Mouse (Mus musculus) kidney, postnatal 25 days (tissue): ENCODE results near the gene March10.

Experiments
- DNase-seq, 2 experiments: peaks; one replicate each; pipeline ENCODE4 v3.0.0; 2021; ENCODE audit warnings: mixed read lengths in 2 of 2

The March10 gene

DNA sequence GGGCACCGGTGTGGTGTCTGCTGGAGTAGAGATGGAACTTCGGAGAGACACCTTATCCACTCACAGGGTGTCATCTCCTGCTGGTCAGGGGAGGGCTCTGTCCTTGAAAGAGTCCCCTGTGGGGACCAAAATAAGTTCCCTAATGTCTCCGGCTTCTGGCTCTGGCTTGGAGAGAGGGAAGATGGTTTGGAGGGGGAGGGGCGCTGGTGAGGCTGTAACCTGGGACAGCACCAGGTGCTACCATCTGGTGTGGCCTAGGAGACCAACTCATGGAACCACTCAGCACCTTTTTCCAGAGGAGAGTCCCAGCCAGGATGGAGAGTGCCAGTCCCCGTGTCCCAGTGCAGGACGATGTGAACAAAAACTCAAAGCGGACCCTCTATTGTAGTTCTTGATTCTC lies 105.9 kb downstream of the March10 start:
- no peak for DNase-seq

DNA sequence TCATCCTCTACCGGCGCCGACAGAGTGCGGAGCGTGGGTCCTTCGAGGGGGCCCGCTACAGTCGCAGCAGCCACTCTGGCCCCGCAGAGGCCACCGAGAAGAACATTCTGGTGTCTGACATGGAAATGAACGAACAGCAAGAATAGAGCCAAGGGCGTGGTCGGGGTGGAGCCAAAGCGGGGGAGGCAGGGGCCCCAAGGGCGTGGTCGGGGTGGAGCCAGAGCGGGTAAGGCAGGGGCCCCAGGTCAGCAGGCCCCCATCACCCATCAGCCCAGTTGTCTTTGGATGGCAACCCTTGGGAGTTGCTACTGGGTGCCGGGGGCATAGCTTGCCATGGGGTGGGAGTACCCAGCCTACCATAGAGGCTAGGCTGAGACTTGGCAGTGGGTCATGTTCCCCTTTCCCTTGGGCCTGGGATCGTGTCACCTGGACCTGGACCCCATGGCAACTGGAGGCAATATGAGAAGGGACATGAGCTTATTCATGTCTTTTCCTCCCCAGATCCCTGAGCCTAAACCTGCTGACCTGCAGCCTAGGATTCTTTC lies 106.7 kb downstream of the March10 start:
- DNase-seq: no peak

DNA sequence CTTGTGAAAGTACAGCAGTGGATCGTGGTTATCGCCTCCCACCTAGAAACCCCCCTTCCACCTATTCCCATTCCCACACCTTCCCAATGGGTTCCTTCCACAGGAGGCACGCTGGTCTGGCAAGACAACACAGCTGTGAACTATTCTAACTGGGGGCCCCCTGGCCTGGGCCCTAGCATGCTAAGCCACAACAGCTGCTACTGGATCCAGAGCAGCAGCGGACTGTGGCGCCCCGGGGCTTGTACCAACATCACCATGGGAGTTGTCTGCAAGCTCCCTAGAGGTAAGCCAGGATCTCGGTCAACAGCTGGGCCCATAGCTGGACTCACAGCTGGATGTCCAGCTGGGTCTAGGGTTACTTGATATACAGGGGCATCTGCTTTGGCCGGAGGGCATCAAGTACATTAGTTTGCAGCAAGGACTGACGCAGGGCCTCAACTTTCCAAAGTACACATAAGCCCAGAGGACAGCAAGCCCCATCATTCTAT lies 108.0 kb downstream of the March10 start:
- DNase-seq: no peak

DNA sequence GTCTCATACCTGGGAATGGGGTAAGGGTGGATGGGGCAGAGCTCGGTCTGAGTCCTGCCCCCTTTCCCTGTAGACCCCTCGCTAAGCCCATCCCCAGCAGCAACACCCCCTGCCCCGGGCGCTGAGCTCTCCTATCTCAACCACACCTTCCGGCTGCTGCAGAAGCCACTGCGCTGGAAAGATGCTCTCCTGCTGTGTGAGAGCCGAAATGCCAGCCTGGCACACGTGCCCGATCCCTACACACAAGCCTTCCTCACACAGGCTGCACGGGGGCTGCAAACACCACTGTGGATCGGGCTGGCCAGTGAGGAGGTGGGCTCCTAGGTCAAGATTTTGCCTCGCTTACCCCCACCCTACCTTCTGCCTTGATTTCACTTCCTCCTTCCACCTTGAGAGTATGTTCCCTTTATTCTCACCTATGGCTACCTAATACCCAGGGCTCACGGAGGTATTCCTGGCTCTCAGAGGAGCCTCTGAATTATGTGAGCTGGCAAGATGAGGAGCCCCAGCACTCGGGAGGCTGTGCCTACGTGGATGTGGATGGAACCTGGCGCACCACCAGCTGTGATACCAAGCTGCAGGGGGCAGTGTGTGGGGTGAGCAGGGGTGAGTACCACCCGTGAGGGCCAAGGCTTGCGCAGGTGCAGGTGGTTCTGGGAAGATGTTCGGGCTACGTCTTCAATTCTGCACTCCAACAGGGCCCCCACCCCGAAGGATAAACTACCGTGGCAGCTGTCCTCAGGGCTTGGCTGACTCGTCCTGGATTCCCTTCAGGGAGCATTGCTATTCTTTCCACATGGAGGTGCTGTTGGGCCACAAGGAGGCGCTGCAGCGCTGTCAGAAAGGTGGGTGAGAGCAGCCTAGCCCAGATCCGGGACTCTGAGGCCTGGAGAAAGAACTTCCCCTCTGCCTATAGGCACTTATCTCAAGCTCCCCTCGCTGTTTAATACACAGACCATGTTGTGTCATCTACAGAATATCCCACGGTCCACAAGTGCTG lies 109.1 kb downstream of the March10 start:
- DNase-seq: peak; percentile 88 to 90

DNA sequence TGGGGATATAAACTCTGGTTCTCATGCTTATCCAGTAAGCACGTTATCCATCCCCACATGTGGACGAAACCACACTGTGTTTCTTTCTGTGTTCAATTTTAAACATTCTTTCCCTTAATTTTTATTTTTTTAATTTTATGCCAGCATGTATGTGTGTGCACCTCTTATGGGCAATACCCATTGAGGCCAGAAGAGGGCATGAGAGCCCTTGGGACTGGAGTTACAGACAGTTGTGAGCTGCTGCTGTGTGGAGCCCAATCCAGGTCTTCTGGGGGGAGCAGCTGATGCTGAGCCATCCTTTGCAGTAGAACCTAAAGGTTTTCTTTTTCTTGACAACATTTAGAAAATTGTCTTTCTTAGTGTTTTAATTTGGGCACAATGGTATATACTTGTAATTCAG lies 111.3 kb downstream of the March10 start:
- peak in 1 of 2 experiments; percentile 70 for DNase-seq

DNA sequence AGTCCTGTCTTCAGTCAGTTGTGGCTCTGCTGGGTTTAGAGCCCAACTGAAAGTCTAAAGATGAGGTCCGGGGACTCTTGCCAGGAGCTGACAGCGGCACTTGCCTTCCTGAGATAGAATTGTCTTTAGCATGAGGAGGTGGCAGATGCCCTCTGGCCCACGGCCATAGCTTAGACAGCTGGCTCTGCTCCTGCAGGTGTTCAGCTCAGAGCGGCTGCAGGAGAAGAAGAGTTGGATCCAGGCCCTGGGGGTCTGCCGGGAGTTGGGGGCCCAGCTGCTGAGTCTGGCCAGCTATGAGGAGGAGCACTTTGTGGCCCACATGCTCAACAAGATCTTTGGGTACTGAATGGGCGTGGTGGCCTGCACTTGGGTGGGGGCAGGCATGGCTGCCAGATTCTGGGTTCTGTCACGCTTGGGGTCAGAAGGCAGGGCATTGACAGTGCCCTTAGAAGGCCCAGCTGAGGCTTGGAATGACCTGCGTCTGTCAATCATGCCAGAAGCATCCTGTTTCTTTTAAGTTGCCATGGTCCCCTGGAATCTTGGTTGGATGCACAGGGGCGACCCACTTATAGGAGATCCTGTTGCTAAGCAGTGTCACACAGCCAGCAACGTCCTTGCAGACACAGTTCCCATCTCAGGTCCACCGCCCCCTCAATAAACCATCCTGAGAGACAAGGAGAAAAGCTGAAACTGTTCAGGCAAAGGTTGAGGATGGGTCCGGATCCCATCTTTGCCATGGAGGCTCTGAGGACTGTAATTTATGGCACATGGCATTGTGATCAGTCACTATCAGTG lies 117.7 kb downstream of the March10 start:
- no peak for DNase-seq

DNA sequence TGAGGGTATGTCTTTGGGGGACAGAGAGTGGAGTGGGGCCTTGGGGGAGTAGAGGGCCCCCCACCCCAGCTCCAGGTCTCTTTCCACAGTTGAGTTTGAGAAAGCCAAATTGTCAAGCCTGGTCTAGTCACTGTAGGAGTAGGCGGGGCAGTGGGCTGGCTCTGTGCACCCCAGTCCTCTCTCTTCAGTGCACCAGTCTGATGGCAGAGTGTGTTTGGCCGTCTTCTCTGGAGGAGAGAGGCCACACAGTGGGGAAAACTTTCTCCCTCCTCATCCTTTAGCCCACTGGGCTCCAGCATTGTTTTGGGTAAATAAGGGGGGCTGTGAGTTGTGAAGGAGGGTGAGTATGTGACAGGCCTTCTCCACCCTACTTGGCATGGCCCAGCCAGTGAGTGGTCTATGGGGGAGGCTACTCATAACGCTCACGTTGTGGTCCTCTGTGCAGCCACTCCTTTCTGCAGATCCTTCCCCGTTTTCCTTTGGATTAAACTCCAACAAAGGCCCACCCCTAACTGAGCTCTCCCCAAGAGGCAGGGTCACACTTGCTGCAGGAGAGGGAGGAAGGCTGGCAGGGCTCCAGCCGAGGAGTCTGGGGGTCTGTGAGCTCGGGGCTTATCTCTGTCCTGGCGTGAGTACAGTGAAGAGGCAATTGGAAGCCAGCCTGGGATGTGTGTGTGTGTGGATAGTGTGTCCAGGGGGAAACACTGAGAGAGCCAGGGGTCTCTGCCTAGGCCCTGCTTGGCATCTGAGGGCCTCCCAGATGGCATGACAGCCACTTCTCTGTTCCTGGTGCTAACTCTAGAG lies 122.5 kb downstream of the March10 start:
- DNase-seq: no peak

DNA sequence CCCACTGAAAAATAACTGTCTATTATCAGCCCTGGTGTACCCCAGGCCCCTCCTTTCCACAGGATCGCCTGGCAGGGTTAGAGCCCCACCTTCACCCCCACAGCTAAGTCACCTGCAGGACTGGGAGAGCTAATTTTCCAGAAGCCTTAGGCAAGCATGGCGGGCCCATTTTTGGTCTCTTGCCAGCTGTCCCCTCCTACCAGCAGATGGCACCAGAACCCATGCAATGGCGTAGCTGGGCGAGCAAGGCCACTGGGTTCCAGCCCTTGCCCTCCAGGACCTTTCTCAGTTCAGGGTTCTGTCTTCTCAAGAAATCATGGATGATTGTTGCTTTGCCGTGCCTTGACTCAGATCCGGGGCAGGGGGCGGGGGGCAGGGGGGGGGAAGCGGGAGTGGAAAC lies 124.1 kb downstream of the March10 start:
- peak; percentile 74 to 77 for DNase-seq

DNA sequence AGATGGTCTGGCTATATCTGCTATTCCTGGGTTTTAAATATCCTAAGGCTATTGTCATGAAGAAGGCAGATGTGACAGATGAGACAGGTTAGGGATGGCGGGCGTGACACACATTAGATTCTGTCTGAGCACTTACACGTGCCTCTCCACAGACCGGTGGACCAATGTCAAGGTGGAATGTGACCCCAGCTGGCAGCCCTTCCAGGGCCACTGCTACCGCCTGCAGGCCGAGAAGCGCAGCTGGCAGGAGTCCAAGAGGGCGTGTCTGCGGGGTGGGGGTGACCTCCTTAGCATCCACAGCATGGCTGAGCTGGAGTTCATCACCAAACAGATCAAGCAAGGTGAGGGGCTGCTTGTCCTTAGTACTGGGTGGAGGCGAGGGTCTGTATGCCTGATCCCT lies 124.8 kb downstream of the March10 start:
- DNase-seq: peak; percentile 78 to 86

DNA sequence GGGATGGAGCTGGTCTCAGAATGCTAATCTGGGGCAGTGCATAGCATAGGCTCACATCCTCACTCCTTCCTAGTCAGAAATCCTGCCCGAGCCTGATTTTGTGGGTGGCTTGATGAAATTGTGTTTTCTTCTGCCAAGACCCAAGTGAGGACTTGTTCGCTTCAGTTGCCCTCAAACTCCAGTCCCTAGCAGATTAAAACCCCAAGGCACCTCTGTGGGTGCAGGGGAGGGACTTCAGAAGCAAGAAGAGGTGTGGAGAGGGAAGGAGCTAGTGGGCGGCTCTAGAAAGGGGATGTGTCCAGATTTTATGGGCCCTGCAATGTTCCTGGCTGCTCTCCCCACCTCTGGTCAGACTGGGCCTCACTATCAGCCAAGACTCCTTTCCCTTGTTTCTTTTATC lies 125.4 kb downstream of the March10 start:
- DNase-seq: peak in 1 of 2 experiments; percentile 20

DNA sequence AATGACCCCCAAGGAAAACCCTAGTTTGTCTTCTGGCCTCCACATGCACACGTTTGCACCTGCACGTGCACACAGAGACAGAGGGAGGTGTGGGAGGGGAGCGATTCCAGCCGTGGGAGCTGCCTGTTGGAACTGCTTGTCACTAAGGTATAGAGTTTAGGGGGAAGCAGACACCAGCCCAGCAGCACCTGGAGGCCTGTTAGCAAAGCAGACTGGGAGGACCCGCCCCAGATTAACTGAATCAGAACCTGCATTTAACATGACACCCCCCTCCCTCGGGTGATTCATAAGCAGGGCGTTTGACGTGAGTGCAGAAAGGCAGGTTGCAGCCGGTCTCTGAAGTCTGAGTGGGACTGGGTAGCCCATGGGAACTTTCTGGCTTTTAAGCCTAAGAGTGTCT lies 126.6 kb downstream of the March10 start:
- no peak for DNase-seq

DNA sequence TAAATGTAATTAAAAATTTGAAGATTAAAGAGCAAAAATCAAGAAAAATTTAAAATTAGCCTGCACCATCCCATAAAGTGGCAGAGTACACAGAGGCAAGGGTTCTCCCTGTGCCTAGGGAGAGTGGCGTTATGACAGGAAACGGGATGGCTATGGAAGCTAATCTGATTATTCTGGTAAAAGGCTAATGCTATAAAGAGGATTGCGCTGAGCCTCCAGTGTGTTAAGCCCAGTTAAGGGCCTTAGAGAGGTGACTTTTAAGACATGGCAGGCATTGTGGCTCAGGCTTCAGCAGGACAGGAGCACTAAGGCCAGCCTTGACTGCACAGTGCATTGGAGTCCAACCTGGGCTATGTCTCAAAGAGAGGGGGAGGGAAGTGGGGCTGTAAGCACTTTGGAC lies 129.4 kb downstream of the March10 start:
- no peak for DNase-seq

DNA sequence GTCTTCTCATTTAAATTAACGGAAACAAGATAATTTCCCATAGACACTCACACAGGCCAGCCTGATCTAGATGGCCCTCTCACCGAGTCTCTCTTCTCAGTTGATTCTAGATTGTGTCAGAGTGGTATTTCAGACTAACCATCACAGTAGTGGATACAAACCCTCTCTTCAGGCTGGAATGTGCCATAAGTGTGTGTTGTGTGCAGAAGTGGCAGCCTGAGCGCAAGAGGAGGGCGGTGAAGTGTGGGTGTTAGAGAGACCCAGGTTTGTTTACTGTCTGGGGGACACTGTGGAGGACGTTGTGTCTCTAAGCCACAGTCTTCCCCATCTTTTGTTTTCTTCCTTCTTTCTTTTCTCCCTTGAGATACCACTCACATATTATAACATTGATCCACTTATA lies 133.0 kb downstream of the March10 start:
- DNase-seq: no peak

DNA sequence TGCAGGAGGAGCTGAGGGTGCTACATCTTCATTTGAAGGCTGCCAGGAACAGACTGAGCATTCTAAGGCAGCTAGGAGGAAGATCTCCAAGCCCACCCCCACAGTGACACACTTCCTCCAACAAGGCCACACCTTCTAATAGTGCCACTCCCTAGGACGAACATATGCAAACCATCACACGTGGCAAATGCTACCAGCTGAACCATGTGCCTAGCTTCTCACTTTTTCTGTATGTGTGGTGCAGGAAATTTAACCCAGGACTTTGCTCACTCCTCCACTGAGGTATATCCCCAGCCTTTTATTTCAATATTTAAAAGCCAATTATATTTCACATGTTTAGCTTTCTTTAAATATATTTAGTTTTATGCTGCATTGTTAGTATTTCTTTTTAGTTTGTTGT lies 135.4 kb downstream of the March10 start:
- DNase-seq: no peak

DNA sequence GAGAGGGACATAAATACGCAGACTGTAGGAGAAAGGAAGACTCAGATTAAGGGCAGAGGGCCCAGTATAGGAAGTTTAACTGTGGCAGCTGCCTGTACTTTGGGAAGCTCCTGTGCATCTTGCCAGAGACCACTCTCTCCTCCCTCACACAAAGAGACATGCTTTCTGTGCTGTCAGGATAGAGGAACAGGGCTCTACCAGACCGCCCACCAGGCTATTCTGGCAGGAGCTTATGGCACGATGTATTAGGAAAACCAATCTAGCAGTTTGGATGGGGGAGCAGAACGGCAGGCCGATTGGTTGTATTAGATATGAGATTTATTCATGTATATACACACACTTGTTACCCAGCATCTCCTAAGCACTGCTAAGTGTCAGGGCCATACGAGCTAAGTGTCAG lies 138.8 kb downstream of the March10 start:
- no peak for DNase-seq

DNA sequence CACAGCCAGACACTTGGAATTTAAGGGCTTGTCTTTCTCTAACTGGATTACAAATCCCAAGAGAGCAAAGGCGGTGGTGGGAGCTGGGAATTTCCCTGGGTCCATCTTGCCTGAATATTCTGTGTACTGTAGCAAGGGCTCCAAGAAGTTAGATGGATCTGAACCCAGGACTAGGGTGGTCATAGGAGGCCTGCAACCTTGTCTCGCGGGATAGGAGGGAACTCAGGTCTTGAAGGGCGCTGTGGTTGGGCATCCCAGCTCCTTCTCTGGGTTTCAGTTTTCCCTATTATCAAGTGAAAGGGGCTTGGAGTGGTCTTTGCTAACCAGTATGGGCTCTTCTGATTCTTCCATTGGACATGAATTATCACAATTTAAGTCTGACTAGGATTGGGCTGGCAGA lies 140.4 kb downstream of the March10 start:
- DNase-seq: no peak

DNA sequence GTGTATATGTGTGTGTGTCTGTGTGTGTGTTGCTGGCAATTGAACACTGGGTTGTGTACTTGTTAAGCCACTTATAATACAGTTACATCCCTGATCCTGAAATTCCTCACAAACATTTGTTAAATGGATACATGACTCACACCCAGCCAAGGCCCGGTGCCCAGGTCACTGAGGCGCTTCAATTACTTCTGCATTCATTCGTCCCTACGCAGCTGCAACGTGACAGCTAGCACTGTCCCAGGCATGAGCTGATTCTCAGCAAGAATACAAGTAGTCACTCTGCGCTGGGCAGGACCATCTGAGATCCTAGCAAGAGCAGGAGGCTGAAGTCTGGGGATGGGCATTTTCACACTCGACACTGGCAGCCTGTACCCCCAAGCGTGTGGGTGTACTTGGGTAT lies 141.2 kb downstream of the March10 start:
- peak in 1 of 2 experiments; percentile 29 for DNase-seq

DNA sequence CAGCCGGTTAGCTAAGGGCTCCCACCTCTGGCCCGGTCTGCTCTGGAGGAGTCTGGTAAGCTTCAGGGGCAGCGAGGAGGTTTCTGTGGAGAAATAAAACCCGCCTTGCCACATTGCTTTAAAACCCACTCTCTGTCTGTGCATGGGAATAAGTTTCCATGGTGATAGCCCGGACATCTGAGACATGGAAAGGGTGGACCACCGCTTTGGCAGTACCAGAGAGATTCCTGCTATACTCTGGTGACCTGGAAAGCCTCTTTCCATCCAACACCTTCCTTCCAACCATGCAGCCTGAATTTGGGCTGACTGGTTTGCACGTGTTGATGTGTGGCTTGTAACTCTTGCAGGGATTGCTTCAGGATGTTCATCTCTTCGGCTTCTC lies 142.9 kb downstream of the March10 start:
- no peak for DNase-seq

DNA sequence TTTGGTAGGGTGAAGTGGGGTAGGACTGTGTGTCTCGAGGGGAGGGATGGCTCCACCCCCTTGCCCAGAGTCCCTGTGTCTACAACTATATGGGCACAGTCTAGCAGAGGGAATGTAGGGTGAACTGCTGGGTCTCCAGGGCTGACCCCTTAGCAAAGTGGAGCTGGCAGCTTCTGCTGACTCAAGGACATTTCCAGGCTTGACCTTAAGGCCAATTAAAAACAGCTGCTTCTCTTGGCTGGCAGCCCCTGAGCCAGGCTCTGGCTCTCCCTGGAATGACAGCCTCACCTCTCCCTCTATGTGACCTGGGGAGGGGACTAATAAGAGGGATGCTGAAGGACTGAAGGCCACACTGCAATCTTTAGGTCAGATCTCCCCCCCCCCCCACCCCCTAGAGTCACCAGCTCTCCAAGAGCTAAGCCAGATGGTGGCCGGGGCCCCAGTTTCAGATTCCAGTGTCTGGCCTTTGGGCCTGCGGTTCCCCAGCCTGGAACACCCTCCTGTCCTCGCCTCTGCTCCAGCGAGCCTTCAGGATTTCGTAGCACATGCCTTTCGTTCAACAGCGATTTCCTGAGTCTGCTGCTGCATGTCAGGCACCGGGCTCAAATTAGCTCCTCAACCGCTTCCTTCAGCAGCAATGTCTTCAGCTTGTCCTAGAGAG lies 143.4 kb downstream of the March10 start:
- peak; percentile 68 to 77 for DNase-seq

DNA sequence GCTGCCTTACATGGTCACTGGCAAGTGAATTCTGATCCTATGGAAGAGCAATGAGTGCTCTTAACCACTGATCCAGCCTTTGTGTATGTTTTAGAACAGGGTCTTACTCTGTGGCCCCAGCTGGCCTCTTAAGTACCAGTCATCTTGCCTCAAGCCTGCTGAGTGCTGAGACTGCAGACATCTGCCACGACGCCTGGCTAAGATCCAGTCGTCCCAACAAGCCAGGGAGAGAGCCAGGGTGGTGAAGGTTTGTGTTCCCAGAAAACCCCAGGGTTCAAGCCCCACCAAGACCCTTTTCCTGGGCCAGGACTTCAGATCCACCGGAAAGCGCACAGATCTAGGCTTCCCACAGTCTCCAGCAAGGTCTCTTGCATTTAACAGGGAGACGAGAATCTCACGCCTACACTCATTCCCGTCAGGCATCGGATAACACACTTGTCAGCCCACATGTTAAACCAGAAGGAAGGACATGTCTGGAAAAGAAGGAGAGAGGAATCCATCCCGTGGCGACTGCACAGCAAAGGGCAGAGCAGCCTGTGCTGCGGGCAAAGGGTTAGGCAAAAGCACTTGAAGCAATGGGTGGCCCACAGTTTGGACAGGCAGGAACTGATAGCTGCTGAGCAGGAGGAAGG lies 144.1 kb downstream of the March10 start:
- peak in 1 of 2 experiments; percentile 37 for DNase-seq

DNA sequence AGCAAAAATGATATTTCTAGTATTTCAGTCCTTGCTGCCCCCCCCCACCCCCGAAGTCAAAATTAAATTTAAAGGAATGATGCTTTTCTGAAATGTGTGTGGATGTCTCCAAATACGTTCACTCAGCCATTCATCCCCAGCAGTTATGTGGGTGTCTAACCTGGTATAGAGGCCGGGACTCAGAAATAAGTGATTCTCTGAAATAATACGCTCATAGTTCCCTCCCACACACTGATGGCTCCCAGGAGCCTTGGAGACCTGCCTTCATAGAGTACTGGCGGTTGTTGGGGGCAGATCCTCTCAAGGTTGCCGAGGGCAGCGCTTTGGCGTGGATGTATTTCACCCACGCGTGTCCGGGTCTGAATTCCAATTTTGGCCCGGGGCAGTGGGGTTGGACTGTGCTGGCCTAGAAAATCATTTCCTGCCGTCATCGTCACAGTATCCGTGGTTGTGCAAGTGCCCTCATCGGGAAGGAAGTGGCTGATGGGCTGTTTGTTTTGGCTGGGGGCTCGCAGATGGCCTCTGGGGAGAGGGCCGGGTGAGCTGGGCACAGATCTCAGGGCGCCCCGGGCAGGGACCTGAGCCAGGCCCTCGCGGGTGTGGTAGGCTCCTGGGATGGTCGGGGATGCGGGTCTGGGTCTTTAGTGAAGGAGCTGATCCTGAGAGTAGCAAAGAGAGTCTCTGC lies 145.1 kb downstream of the March10 start:
- DNase-seq: peak; percentile 66 to 81
